Mouse (Mus musculus) spleen, adult 2 months (tissue): Measurements from ENCODE around the gene Pdxp. TPM values are rescaled to one million over a fixed set of nuclear protein-coding genes. Genes with fewer than 3 reads are reported as not detected.

Experiments
- DNase-seq, 2 experiments: peaks; one replicate each; pipeline versions ENCODE4 v3.0.0 to v3.0.0-alpha.2; 2012 to 2021; ENCODE audit warnings: low spot score in 2 of 2, low read depth in 1 of 2
- H3K27ac ChIP-seq: fragments of 200-500 bp; 2 replicates; pipeline ENCODE4 v1.5.1; 2012; ENCODE audit warnings: low read length, inconsistent platforms; ENCODE audit not compliant: insufficient read depth
- H3K27me3 ChIP-seq: fragments of 200-500 bp; 2 replicates; pipeline ENCODE4 v1.6.1; 2012; ENCODE audit warnings: mild to moderate bottlenecking, moderate library complexity, low read length, inconsistent platforms; ENCODE audit not compliant: control insufficient read depth, insufficient read depth
- H3K36me3 ChIP-seq: fragments of 200-500 bp; 2 replicates; pipeline ENCODE4 v1.6.1; 2012; ENCODE audit warnings: mild to moderate bottlenecking, low read length, inconsistent platforms; ENCODE audit not compliant: control insufficient read depth, insufficient read depth
- H3K4me1 ChIP-seq: fragments of 200-500 bp; 2 replicates; pipeline ENCODE4 v1.6.1; 2011; ENCODE audit warnings: inconsistent platforms; ENCODE audit not compliant: control insufficient read depth, insufficient read depth, insufficient read length
- H3K4me3 ChIP-seq: fragments of 200-500 bp; 2 replicates; pipeline ENCODE4 v1.5.1; 2011; ENCODE audit warnings: mild to moderate bottlenecking, inconsistent platforms; ENCODE audit not compliant: insufficient read depth, insufficient read length; ENCODE audit errors: extremely low read depth
- CTCF ChIP-seq: fragments of 200-500 bp; IDR thresholded peaks from 2 replicates; pipeline ENCODE4 v1.5.1; 2011; ENCODE audit warnings: mild to moderate bottlenecking, inconsistent platforms; ENCODE audit not compliant: insufficient read depth, insufficient read length, insufficient replicate concordance; ENCODE audit errors: extremely low read depth
- POLR2A ChIP-seq: fragments of 200-500 bp; IDR thresholded peaks from 2 replicates; pipeline ENCODE4 v1.6.1; 2011; ENCODE audit warnings: low read depth, low read length, inconsistent platforms
- WGBS: fragments of 180-500 bp; shearing (Covaris S2); methylation state at CpG from one replicate; pipeline ENCODE4 v1.1.7; 2018; 5-methylcytosine and 5-hydroxymethylcytosine counted together
- polyA plus RNA-seq: library from polyadenylated mRNA; depleted of rRNA; stranded (reverse); fragments of >200 nt; gene quantifications from 2 replicates; pipeline ENCODE4 v1.2.3, GENCODE M21; 2012

The Pdxp gene
- polyA plus RNA-seq, 1 experiment, result 13.1 TPM

DNA sequence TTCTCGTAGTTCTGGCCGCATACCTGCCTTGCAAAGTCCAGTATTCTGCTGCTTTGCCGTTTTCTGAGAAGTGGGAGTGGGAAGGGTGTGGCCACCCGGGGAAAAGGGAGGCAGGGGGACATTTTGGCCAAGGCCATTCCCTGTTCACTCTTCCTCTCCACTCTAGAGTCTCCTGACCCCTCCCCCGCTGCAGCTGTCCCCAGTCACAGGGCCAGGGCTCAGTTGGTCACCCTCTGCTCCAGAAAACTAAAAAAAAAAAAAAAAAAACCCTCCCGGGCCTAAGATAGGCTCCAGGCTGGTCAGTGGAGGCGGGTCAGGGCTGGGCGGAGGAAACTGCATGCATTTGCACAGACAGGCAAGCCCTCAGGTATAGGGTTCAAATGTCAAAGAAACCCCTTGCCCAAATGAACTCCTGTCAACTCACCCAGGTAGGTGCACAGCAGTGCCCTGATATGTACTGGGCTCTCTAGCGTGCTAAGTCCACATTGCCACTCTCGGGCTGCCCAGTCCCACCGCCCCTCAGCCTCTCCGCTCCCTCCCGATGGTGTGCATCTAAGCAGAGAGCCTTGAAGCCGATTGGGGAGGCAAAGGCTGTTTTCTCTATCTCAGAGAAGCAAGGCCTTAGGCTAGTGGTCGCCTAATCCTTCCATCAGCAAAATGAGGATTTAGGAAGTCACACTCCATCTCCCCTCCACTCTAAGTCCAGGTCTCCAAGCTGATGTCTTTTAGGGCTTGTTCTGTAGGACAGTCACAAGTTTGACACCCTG is 13.5 kb downstream of the Pdxp start:
- no peak for DNase-seq
- Histone ChIP-seq H3K36me3 (no peaks in the 10 kb centered on the region), H3K4me1 (peaks cover 31% of the 10 kb centered on the region; the same call in 1 of the 2 replicates), H3K27ac (peak overlapping the region; percentile 91), H3K4me3 (peak overlapping the region; percentile 77), H3K27me3 (no peaks in the 10 kb centered on the region)
- TF ChIP-seq CTCF, result no peak
- TF ChIP-seq POLR2A, result no peak
- 19% methylated on average over 15 of the region's 15 CpGs for WGBS

DNA sequence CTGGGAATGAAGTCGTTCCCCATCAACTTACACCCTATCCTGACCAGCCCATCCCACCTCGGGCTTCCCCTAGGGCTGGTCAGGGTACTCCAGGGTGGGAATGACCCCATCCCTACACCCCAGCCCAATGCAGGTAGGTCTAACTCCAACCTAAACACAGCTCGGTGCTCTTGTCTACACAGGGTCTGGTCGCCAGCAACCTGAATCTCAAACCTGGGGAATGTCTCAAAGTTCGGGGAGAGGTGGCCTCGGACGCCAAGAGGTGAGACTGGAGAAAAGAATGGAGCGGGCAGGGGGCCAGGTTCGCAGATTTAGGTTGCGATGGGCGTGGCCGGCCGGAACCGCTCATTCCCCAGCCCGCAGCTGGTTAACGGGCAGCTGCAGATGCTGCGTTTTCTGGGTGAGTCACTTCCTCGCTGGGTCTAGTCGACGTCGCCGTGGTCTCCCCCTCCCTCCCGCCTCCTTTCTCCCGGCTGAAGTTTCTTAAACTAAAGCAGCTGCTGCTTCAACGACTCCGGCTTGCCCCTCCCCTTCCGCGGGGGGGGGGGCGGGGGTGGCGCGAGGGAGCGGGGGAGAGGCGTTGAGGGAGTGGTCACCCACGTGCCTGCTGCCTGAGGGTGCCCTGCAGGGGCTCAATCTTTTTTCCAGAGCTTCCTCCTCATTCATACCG is 14.2 kb downstream of the Pdxp start:
- no peak for TF ChIP-seq CTCF
- peak; percentile 23; the same call in 1 of the 2 replicates for TF ChIP-seq POLR2A

DNA sequence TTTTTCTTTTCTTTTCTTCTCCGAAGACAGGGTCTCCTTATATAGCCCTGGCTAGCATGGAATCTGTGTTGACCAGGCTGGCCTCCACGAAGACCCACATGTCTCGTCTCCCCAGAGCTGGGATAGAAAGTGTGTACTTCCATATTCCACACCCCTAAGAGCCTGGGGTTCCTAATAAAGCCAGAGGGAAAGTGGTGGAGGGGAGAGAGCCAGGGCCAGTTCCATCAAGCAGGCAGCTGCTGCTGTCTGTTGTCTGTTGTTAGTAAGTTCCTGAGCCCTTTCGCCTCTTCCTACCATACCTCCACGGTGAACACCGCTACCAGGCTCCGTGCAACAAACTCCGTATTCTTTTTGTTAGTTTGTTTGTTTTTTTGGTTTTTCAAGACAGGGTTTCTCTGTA is 14.8 kb downstream of the Pdxp start:
- H3K36me3 ChIP-seq, result no peaks in the 10 kb centered on the region
- DNase-seq, result no peak
- TF ChIP-seq POLR2A (no peak), CTCF (no peak)
- 47% methylated on average over 8 of the region's 8 CpGs for WGBS
- no peaks in the 10 kb centered on the region for H3K27me3 ChIP-seq
- H3K4me1 ChIP-seq, result peaks cover 21% of the 10 kb centered on the region; the same call in 1 of the 2 replicates
- peak overlapping the region; percentile 61 for H3K27ac ChIP-seq
- H3K4me3 ChIP-seq, result no peak overlapping the region

More for the DNA sequence above, 14.2 kb downstream of the Pdxp start:
- Histone ChIP-seq H3K4me3 (peak overlapping the region; percentile 77), H3K27ac (peak overlapping the region; percentile 91), H3K4me1 (peaks cover 27% of the 10 kb centered on the region; the same call in 1 of the 2 replicates), H3K27me3 (no peaks in the 10 kb centered on the region), H3K36me3 (no peaks in the 10 kb centered on the region)
- DNase-seq, result peak; percentile 83 to 84
- under 1% methylated on average over 33 of the region's 35 CpGs for WGBS

DNA sequence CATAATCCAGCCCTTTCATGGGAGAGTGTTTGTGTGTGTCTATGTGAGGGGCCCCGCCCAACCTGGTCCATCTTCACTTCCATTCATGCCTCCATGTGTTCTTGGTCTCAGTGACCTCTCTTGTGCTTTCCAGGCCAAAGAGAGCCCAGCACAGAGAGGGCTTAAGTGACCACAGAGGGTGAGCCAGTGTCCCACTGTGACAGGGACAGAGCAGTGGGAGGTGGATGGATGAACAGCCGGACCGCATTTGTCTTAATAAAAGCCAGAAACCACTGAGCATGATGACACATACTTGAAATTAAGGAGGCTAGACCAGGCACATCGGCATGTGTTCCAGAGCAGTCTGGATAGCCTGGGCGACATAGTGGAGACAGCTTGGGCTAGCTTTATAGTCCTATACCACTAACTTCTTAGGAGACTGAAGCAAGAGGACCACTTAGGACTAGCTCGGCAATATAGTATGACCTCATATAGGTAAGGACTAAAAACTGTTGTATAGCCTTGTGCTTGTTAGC is 16.5 kb downstream of the Pdxp start:
- Histone ChIP-seq H3K36me3 (no peaks in the 10 kb centered on the region), H3K4me3 (no peak overlapping the region), H3K4me1 (peaks cover 18% of the 10 kb centered on the region; the same call in 1 of the 2 replicates), H3K27ac (no peak overlapping the region), H3K27me3 (no peaks in the 10 kb centered on the region)
- no peak for DNase-seq
- 92% methylated on average over 6 of the region's 6 CpGs for WGBS
- TF ChIP-seq CTCF (no peak), POLR2A (no peak)

DNA sequence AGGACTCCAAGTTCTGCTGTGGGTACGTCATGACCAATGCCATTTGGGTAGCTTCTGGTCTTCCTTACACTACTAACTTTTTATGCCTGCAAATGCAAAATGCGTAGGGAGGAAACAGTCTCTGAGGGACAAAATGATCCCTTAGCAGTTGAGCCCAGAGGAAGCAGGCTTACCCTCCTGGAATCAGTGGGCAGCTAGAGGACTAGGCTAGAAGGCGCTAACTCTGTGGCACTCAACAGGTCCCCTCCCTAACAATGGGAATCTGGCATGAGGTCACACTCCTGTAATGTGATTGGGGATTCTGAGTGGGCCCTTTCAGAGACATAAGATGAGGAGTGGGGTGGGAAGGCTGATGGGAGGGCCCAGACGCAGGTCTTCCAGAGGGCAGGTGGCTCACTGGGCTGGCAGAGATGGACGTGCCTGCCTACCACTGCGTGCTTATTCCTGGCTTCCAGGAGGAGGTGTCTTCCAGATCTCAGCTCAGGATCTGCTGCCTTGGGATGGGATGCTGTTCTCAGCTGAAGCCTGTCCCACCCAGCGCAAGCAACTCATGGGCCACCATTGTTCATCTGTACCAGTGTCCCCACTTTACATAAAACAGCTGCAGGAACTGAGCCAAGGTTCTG is 17.2 kb downstream of the Pdxp start:
- Histone ChIP-seq H3K36me3 (no peaks in the 10 kb centered on the region), H3K4me1 (peaks cover 12% of the 10 kb centered on the region; the same call in 1 of the 2 replicates), H3K27me3 (no peaks in the 10 kb centered on the region), H3K4me3 (no peak overlapping the region), H3K27ac (no peak overlapping the region)
- no peak for DNase-seq
- TF ChIP-seq CTCF (no peak), POLR2A (no peak)
- 96% methylated on average over 7 of the region's 7 CpGs for WGBS

DNA sequence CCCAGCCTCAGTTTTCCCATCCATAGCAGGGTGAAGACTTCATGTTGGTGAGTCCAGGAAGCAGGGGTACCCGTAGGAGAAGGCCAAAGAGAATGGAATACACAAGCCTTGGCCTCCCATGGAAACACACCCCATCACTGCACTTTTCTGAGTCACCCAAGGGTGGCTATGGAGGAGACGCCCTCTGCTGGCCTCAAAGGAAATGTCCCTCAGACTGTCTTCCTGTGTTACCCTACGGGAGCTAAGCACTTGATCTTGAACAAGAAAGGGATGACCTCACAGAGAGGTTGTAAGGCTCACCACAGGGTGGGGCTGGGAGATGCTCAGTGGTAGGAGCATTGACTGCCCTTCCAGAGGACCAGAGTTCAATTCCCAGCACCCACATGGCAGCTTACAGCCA is 17.9 kb downstream of the Pdxp start:
- DNase-seq, result peak; percentile 71 to 76
- Histone ChIP-seq H3K36me3 (no peaks in the 10 kb centered on the region), H3K4me3 (no peak overlapping the region), H3K27ac (no peak overlapping the region), H3K27me3 (no peaks in the 10 kb centered on the region), H3K4me1 (peaks cover 6% of the 10 kb centered on the region; the same call in 1 of the 2 replicates)
- TF ChIP-seq CTCF (peak; percentile 78; the same call in 1 of the 2 replicates), POLR2A (no peak)
- WGBS, result 5% methylated on average over 3 of the region's 3 CpGs
